Comparison of ENCODE assay signal across 7 mouse cellular contexts in the genomic region with DNA sequence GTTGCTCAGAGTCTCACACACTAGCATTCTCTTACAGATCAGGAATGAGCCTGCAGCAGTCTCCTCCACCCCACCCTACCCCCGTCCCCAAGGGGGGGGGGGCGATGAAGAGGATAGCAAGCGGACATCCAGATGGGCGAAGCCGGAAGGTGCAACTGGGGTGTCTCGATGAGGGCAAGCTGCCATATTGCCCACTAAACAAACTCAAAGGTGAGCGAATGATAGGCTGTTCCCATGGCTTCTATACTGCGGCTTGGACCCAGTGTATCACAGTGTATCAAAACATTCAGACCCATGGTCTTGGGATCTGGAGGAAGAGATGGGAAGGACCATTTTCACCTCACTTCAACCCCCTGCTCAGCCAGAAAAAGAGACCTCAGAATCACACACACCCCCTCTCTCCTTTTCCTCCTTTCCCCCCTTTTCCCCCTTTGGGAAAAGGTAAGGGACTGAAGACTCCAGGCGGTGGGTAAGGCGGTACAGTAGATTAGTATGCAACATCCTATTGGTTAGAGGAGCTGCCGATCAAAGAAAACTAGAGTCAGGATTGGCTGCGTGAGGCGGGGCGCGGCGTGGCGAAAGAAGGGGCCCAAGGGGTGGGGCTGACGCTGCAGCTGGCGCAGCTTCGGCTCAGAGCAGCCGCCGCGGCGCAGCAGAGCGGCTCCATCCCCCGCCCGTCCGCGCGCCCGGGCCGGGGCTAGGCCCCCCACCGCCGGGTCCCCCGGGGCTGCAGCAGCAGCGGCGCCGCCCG. TPM values are rescaled to one million over a fixed set of nuclear protein-coding genes. Genes with fewer than 3 reads are reported as not detected.
DNase-seq lines count a peak whose midpoint lies in the region; ATAC-seq and TF ChIP-seq lines count a peak whose summit lies in the region.

A gene (plus strand): TSS at position 629 of the 751 bp plus-strand sequence.

- H3K9me3 ChIP-seq in heart, embryonic 13.5 days, result no peaks in the 10 kb centered on the region
- no peaks in the 10 kb centered on the region for H3K9me3 ChIP-seq in kidney, embryonic 16.5 days (ENCODE audit: low read length)
- H3K9me3 ChIP-seq in limb, embryonic 15.5 days, result no peaks in the 10 kb centered on the region
- no peaks in the 10 kb centered on the region for H3K9me3 ChIP-seq in midbrain, postnatal 0 days (ENCODE audit: low read length)

- peak within 1 kb of the TSS; percentile 66 for H3K4me3 ChIP-seq in heart, embryonic 13.5 days
- peak within 1 kb of the TSS; percentile 64 for H3K4me3 ChIP-seq in kidney, embryonic 16.5 days (ENCODE audit: low read length)
- H3K4me3 ChIP-seq in limb, embryonic 15.5 days, result peak within 1 kb of the TSS; percentile 65
- peak within 1 kb of the TSS; percentile 99 for H3K4me3 ChIP-seq in midbrain, postnatal 0 days (ENCODE audit: low read depth, low read length)

- peak; percentile 44; the same call in 1 of the 2 replicates for ATAC-seq in heart, embryonic 13.5 days (ENCODE audit: extremely low read depth, insufficient number of reproducible peaks, low FRiP score, low TSS enrichment)
- peak; percentile 94 for ATAC-seq in kidney, embryonic 16.5 days (ENCODE audit: low FRiP score, low TSS enrichment)
- peak; percentile 84 for ATAC-seq in limb, embryonic 15.5 days (ENCODE audit: insufficient number of reproducible peaks, low FRiP score, low TSS enrichment, low read depth)
- ATAC-seq in midbrain, postnatal 0 days (ENCODE audit: low FRiP score), result peak; percentile 84

- peak within 1 kb of the TSS; percentile 95 for H3K4me2 ChIP-seq in heart, embryonic 13.5 days
- H3K4me2 ChIP-seq in kidney, embryonic 16.5 days (replicated peaks; ENCODE audit: low read depth, low read length), result peak within 1 kb of the TSS; percentile 96
- H3K4me2 ChIP-seq in limb, embryonic 15.5 days, result peak within 1 kb of the TSS; percentile 100
- peak within 1 kb of the TSS; percentile 69 for H3K4me2 ChIP-seq in midbrain, postnatal 0 days (ENCODE audit: low read depth, low read length, poor library complexity, severe bottlenecking)

- H3K9ac ChIP-seq in heart, embryonic 13.5 days, result peak within 1 kb of the TSS; percentile 62
- peak within 1 kb of the TSS; percentile 59 for H3K9ac ChIP-seq in kidney, embryonic 16.5 days (replicated peaks; ENCODE audit: low read length)
- H3K9ac ChIP-seq in limb, embryonic 15.5 days, result peak within 1 kb of the TSS; percentile 44
- peak within 1 kb of the TSS; percentile 95 for H3K9ac ChIP-seq in midbrain, postnatal 0 days (replicated peaks; ENCODE audit: low read length, poor library complexity, severe bottlenecking)

- WGBS in heart, embryonic 13.5 days, result 3% methylated on average over 21 of the region's 39 CpGs
- WGBS in kidney, embryonic 16.5 days, result 2% methylated on average over 39 of the region's 39 CpGs
- 4% methylated on average over 33 of the region's 39 CpGs for WGBS in limb, embryonic 15.5 days
- 5% methylated on average over 25 of the region's 39 CpGs for WGBS in midbrain, postnatal 0 days

- peak; percentile 96 for TF ChIP-seq POLR2A in brain, embryonic 14.5 days (IDR thresholded peaks at IDR 0.05; ENCODE audit: borderline replicate concordance, extremely low read depth, insufficient read depth, insufficient read length, poor library complexity, severe bottlenecking)

- DNase-seq in brain, embryonic 14.5 days (ENCODE audit: low read depth), result peak; percentile 98
- DNase-seq in fibroblast of lung, adult 2 months (ENCODE audit: low read depth), result peak; percentile 32
- DNase-seq in midbrain, postnatal 0 days (ENCODE audit: low spot score), result peak; percentile 97
- peak; percentile 32 to 49 for DNase-seq in spleen, postnatal 14 days (ENCODE audit: low spot score in 2 of 2)

- no peaks in the 10 kb centered on the region for H3K36me3 ChIP-seq in heart, embryonic 13.5 days
- no peaks in the 10 kb centered on the region for H3K36me3 ChIP-seq in kidney, embryonic 16.5 days (ENCODE audit: insufficient read depth, low read length)
- H3K36me3 ChIP-seq in limb, embryonic 15.5 days, result no peaks in the 10 kb centered on the region
- H3K36me3 ChIP-seq in midbrain, postnatal 0 days (ENCODE audit: insufficient read depth, low read length), result no peaks in the 10 kb centered on the region

- peaks cover 35% of the 10 kb centered on the region for H3K4me1 ChIP-seq in heart, embryonic 13.5 days
- H3K4me1 ChIP-seq in kidney, embryonic 16.5 days (ENCODE audit: insufficient read depth, low read length), result peaks cover 24% of the 10 kb centered on the region
- peaks cover 37% of the 10 kb centered on the region for H3K4me1 ChIP-seq in limb, embryonic 15.5 days
- peaks cover 9% of the 10 kb centered on the region; the same call in 1 of the 2 replicates for H3K4me1 ChIP-seq in midbrain, postnatal 0 days (ENCODE audit: insufficient read depth, low read length)

- H3K27ac ChIP-seq in heart, embryonic 13.5 days (replicated peaks), result no peak within 1 kb of the TSS
- no peak within 1 kb of the TSS for H3K27ac ChIP-seq in kidney, embryonic 16.5 days (ENCODE audit: low read length)
- H3K27ac ChIP-seq in limb, embryonic 15.5 days, result no peak within 1 kb of the TSS
- peak within 1 kb of the TSS; percentile 88 for H3K27ac ChIP-seq in midbrain, postnatal 0 days (ENCODE audit: low read depth, low read length)

- peaks cover 100% of the 10 kb centered on the region for H3K27me3 ChIP-seq in heart, embryonic 13.5 days (replicated peaks)
- H3K27me3 ChIP-seq in kidney, embryonic 16.5 days (ENCODE audit: insufficient read depth, low read length), result peaks cover 98% of the 10 kb centered on the region
- peaks cover 97% of the 10 kb centered on the region for H3K27me3 ChIP-seq in limb, embryonic 15.5 days
- H3K27me3 ChIP-seq in midbrain, postnatal 0 days (ENCODE audit: insufficient read depth, low read length), result no peaks in the 10 kb centered on the region

- no peak for TF ChIP-seq CTCF in brain, embryonic 14.5 days (IDR thresholded peaks at IDR 0.05; ENCODE audit: borderline replicate concordance, extremely low read depth, insufficient read depth, insufficient read length)
- TF ChIP-seq CTCF in midbrain, postnatal 0 days (IDR thresholded peaks at IDR 0.05), result no peak

RNA-seq across cellular contexts. Expression of the gene that starts here (rescaled TPM):
- polyA plus RNA-seq in brain, embryonic 14.5 days (2012; rRNA removed), result 51.5 and 90.9 TPM in 2 replicates
- not detected in 2 replicates for polyA plus RNA-seq in heart, embryonic 13.5 days (2015; fragmentation: Nextera tagmentation; extraction: Ambion mirVana)
- not detected in 2 replicates for polyA plus RNA-seq in kidney, embryonic 16.5 days (2015; fragmentation: Nextera tagmentation; extraction: Ambion mirVana)
- polyA plus RNA-seq in limb, embryonic 15.5 days (2015; fragmentation: Nextera tagmentation; extraction: Ambion mirVana), result not detected in 2 replicates
- total RNA-seq in midbrain, postnatal 0 days (2014; rRNA removed), result 64.0 and 70.2 TPM in 2 replicates
- 15.4 and 17.8 TPM in 2 replicates for polyA plus RNA-seq in midbrain, postnatal 0 days (2015; fragmentation: Nextera tagmentation; extraction: Ambion mirVana)

Comparison
In these comparisons a context has a peak if more than half of its experiments do, and no peak if none do; other contexts are left out.
1. RNA of the gene that starts here (polyA plus RNA-seq): 51.5 to 90.9 TPM in brain, embryonic 14.5 days and 15.4 to 17.8 TPM in midbrain, postnatal 0 days; not detected in heart, embryonic 13.5 days, not detected in limb, embryonic 15.5 days and not detected in kidney, embryonic 16.5 days; every median in the first group is over 10 times any median in the second.
2. Peak in ATAC-seq, H3K4me3 ChIP-seq, H3K9ac ChIP-seq and H3K4me2 ChIP-seq in heart, embryonic 13.5 days; RNA of the gene not detected or under 1 TPM.
3. Peak in ATAC-seq, H3K4me3 ChIP-seq, H3K9ac ChIP-seq and H3K4me2 ChIP-seq in kidney, embryonic 16.5 days; RNA of the gene not detected or under 1 TPM.
4. Peak in ATAC-seq, H3K4me3 ChIP-seq, H3K9ac ChIP-seq and H3K4me2 ChIP-seq in limb, embryonic 15.5 days; RNA of the gene not detected or under 1 TPM.
5. DNase-seq: peak in every context shown above with its lines; median percentile 98 in brain, embryonic 14.5 days; 97 in midbrain, postnatal 0 days; 40 in spleen, postnatal 14 days; 32 in fibroblast of lung, adult 2 months.
6. ATAC-seq: peak in every context shown above with its lines; median percentile 94 in kidney, embryonic 16.5 days; 84 in limb, embryonic 15.5 days; 84 in midbrain, postnatal 0 days; 44 in heart, embryonic 13.5 days.
7. H3K9ac ChIP-seq: peak in every context shown above with its lines; median percentile 95 in midbrain, postnatal 0 days; 62 in heart, embryonic 13.5 days; 59 in kidney, embryonic 16.5 days; 44 in limb, embryonic 15.5 days.
8. Peak in every context shown above with its lines, with median percentiles within 50 percentile points of each other: H3K4me2 ChIP-seq and H3K4me3 ChIP-seq.